Mouse (Mus musculus) ZHBTc4 (cell line): ENCODE results near the gene Cdipt.
A peak's percentile ranks its signal among the peaks of the same experiment; 100 is the strongest.

Experiments
- DNase-seq: peaks from one replicate; pipeline ENCODE4 v3.0.0-alpha.2; 2011; ENCODE audit warnings: low read depth, low spot score

The Cdipt gene

GRCm38 (mm10) chr7:127024755-127025555 lies 49.2 kb downstream of the Cdipt start:
- peak; percentile 86 for DNase-seq

DNA sequence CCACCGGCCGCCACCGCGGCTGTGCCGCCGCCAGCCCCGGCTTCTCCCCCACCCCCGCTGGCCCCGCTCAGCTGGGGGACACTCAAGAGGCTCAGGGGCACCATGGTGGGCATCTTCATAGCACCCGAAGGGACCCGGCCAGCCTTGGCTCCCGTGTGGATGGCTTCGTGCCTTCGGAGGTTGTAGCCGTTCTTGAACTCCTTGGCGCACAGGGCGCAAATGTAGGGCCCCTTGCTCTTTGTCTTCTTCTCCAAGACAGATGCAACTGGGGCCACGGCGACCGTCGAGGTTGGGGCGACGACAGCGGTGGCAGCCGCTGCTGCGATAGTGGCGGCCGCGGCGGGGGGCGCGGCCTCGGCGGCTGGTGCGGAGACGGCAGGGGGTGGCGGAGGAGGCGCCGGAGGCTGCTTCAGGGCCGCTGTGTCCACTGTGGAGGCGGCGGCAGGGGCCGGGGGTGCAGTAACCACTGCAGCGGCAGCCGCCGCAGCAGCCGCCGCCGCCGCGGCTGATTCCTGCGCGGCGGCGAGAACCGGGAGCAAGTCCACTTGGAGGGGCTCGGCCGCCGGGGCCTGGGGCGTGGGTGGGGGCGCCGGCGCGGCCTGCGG lies 49.9 kb downstream of the Cdipt start:
- peak; percentile 62 for DNase-seq

GRCm38 (mm10) chr7:127026161-127026600 lies 50.5 kb downstream of the Cdipt start:
- DNase-seq: peak; percentile 87

- no peak for DNase-seq
Observed at GRCm38 (mm10) chr7:127026616-127026983, 50.9 kb downstream of the Cdipt start.

GRCm38 (mm10) chr7:127026984-127027726 lies 51.4 kb downstream of the Cdipt start, which contains the start of gene Maz:
TSS of gene Maz (minus strand) at chr7:127027037.
- DNase-seq: peak; percentile 100

GRCm38 (mm10) chr7:127027885-127028284 lies 52.2 kb downstream of the Cdipt start:
- no peak for DNase-seq
